Mouse (Mus musculus) ES-E14 (cell line): ENCODE measurements around the gene Thada.

ENCODE experiments used
- CHD2 ChIP-seq: IDR thresholded peaks from 2 replicates; pipeline ENCODE4 v1.6.1; 2014; ENCODE audit warnings: mild to moderate bottlenecking, low read depth, low read length, inconsistent platforms
- HCFC1 ChIP-seq: IDR thresholded peaks from 2 replicates; pipeline ENCODE4 v1.6.1; 2012; ENCODE audit warnings: low read length, inconsistent platforms, borderline replicate concordance; ENCODE audit not compliant: insufficient read depth
- MAFK ChIP-seq: IDR thresholded peaks from 2 replicates; pipeline ENCODE4 v1.6.1; 2014; ENCODE audit warnings: mild to moderate bottlenecking, low read depth, low read length, inconsistent platforms; ENCODE audit not compliant: insufficient read depth
- ZC3H11A ChIP-seq: IDR thresholded peaks from 2 replicates; pipeline ENCODE4 v1.6.1; 2012; ENCODE audit warnings: low read depth, mild to moderate bottlenecking, inconsistent platforms, low read length, borderline replicate concordance
- ZNF384 ChIP-seq: IDR thresholded peaks from 2 replicates; pipeline ENCODE4 v1.6.1; 2012; ENCODE audit warnings: low read depth, low read length, inconsistent platforms

DNA sequence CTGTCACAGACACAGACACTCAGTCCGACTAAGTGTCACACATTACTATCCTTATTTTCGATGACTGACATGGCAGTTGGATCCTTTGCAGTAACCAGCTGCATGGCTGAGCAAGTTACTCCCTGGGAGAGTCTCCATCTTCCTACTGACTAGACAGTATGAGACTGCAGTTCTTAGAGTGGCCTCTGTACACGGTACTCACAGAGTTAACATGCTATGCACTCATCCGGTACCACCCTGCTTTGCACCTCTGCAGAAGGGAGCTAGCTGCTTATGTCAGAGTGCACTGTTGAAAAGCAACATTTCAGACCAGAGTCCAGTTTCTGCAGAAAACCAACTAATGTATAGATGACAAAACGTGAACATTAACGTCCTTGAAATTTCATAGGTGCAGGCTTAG lies 222.2 kb downstream of the Thada start:
- TF ChIP-seq HCFC1 (no peak), CHD2 (no peak), ZNF384 (no peak), ZC3H11A (no peak), MAFK (no peak)
